Mouse (Mus musculus) left cerebral cortex, postnatal 14 days (tissue): Measurements from ENCODE around the gene Mfap1b. TPM values are rescaled to one million over a fixed set of nuclear protein-coding genes. Genes with fewer than 3 reads are reported as not detected.
"Not testable (repeated sequence)": the region's sequence is repeated elsewhere in the genome, so short reads cannot be mapped to it uniquely, and the experiment has no call there.

Experiments
- DNase-seq, 2 experiments: peaks; one replicate each; pipeline ENCODE4 v3.0.0; 2021 to 2022; ENCODE audit warnings: low spot score in 2 of 2, mixed read lengths in 1 of 2
- intact Hi-C: fragments of 180-260 bp; cut with DNase I; formaldehyde crosslinking; loops from one replicate; pipeline ENCODE4 v1.15.1; 2025
- long read RNA-seq, 2 experiments: library from polyadenylated mRNA; stranded (forward); transcript quantifications; one replicate each; pipeline ENCODE4 v2.0.0; 2021
- total RNA-seq, 2 experiments: library from RNA; stranded (reverse); gene quantifications; 2 replicates each; pipeline ENCODE4 v1.2.3; 2021

The Mfap1b gene
- total RNA-seq, result 10 to 100 TPM; 40.3 to 41.8 TPM
- long read RNA-seq, experiment 1, transcript Mfap1b-201 (7 exons, 3,362 nt), result major isoform, 87 of 105 reads
- long read RNA-seq, experiment 1, partial matches to known transcripts, result 1 of 105 reads
- long read RNA-seq, experiment 1, other reads (novel, unspliced or antisense), result 17 of 105 reads
- long read RNA-seq, experiment 2, transcript Mfap1b-201 (7 exons, 3,362 nt), result major isoform, 78 of 83 reads
- long read RNA-seq, experiment 2, partial matches to known transcripts, result 2 of 83 reads
- long read RNA-seq, experiment 2, other reads (novel, unspliced or antisense), result 3 of 83 reads

- intact Hi-C loops, result loop anchor here (5.0 kb wide), 1 partner anchor 34 kb away; the partner anchor contains the start of genes Mfap1a and Wdr76
- peak; percentile 84 to 88 for DNase-seq
Measured at GRCm38 (mm10) chr2:121473301-121474179, at the start of gene Mfap1b. Mfap1b (minus strand) TSS chr2:121474067.

DNA sequence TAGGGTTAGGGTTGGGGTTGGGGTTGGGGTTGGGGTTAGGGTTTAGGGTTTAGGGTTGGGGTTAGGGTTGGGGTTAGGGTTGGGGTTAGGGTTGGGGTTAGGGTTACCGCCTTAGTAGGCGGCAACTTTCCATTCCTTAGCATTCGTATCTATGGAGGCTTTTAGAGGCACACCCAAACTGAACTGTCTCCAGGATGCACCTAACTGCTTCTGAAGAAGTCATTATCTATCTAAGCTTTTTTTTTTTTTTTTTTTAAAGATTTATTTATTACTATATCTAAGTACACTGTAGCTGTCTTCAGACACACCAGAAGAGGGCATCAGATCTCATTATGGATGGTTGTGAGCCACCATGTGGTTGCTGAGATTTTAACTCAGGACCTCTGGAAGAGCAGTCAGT, 49.0 kb upstream of the Mfap1b start:
- intact Hi-C loops, result not testable (repeated sequence)

GRCm38 (mm10) chr2:121522006-121522405, 48.1 kb upstream of the Mfap1b start:
- intact Hi-C loops, result no loop called here
- DNase-seq, result peak in 1 of 2 experiments; percentile 42

More for the DNA sequence above, 49.0 kb upstream of the Mfap1b start:
- DNase-seq, result not testable (repeated sequence)

GRCm38 (mm10) chr2:121518711-121519110, 44.8 kb upstream of the Mfap1b start:
- not testable (repeated sequence) for DNase-seq

GRCm38 (mm10) chr2:121518106-121518505, 44.2 kb upstream of the Mfap1b start:
- DNase-seq, result no peak
- intact Hi-C loops, result no loop called here

More at GRCm38 (mm10) chr2:121518711-121519110, 44.8 kb upstream of the Mfap1b start:
- intact Hi-C loops, result not testable (repeated sequence)

- intact Hi-C loops, result no loop called here
Measured at GRCm38 (mm10) chr2:121514211-121514610, 40.3 kb upstream of the Mfap1b start.

DNA sequence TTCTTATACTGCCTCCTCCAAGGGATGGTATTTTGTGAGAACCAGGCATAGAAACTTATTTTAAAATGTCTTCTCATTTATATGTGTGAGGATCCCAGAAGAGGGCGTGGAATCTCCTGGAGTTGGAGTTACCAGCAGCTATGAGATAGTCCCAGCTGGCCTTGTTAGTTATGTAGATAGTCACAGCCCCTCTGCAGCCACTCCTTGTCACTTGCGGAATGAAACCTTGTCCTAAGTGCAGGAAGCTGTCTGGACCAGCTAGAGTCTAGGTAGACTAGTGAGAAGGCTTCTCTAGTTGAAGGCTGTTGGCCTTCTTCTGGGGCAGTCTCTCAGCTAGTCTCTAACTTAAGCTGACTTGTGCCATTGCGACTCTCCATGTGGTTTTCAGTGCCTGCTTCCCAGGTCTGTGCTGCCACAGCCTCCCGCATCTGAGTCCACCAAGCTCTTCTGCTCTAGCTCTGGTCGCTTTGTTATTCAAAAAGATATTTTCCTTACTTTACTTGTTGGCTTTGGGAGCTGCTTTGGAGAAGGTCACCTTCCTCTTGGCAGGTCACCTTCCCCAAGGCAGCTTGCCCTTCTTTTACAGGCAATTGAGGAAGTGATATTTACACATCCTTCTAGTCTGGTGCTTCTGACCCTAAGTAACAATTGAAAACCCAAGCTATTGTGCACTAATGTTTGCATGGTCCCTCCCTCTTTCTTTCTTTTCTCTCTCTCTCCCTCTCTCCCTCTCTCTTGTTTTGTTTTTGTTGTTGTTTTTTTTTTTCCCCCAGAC, 39.3 kb upstream of the Mfap1b start:
- intact Hi-C loops, DNase-seq: not testable (repeated sequence)

More at GRCm38 (mm10) chr2:121514211-121514610, 40.3 kb upstream of the Mfap1b start:
- DNase-seq, result no peak

DNA sequence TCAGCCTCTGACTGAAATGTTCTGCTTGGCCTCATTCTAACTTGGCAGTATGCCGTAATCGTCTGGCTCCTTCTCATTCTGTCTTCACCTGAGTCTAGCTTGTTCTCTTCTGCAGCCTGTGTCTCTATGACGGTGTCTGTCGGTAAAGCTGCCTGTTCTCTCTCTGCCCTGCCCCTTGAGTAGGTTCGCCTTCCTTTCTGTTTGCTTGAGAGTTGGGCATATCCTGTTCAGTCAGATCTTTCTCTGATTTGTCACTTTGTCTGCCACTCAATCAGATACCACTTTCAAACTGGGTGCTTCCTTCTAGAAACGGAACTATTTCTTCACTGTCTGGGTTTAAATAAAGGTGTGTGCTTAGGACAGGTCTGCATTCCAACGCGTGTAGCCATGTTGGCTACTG, 37.5 kb upstream of the Mfap1b start:
- no peak for DNase-seq
- intact Hi-C loops, result no loop called here

GRCm38 (mm10) chr2:121509584-121509983, 35.7 kb upstream of the Mfap1b start:
- intact Hi-C loops, result loop anchor here (5.0 kb wide), 1 partner anchor 37 kb away; the partner anchor contains the start of gene Mfap1b

GRCm38 (mm10) chr2:121507951-121508330, 34.1 kb upstream of the Mfap1b start:
- intact Hi-C loops, result loop anchor here (5.0 kb wide), 1 partner anchor 36 kb away; the partner anchor contains the start of gene Mfap1b
- no peak for DNase-seq

More at GRCm38 (mm10) chr2:121509584-121509983, 35.7 kb upstream of the Mfap1b start:
- peak in 1 of 2 experiments; percentile 52 for DNase-seq

DNA sequence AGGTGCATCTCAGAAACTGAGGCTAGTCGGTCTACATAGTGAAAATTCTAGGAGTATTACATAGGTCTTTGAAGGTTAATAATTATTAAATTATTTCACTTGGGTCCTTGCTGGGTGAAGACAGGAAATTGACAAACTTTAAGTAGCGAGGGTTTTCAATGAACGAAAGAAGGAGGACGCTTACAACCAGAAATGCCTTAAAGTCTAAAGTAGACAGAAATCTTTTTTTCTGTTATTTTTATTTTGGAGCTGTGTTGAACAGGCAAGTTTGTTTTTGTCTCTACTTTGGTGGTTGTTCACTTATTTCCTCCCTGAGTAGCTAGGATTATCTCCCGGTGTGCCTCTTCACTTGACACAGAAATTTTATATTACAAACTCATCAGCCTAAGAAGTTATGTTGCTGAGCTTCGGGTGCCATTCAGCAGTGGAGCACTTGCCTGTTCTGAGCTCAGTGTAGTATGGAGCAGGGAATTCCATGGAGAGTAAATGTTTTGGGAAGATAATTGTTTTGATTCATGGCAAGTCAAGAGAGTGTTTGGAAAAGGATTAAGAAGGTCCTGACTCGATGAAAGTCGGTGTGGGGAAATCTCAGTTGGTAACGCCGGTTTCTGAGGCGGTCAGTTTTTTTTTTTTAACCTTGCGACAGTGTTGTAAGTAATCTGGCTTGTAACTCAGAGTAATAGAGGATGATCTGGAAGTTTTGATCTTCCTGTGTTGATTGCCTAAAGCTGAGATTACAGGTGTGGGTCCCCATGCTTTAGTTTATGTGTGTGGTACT, 33.5 kb upstream of the Mfap1b start:
- no peak for DNase-seq
- intact Hi-C loops, result loop anchor here (5.0 kb wide), 1 partner anchor 35 kb away; the partner anchor contains the start of gene Mfap1b

DNA sequence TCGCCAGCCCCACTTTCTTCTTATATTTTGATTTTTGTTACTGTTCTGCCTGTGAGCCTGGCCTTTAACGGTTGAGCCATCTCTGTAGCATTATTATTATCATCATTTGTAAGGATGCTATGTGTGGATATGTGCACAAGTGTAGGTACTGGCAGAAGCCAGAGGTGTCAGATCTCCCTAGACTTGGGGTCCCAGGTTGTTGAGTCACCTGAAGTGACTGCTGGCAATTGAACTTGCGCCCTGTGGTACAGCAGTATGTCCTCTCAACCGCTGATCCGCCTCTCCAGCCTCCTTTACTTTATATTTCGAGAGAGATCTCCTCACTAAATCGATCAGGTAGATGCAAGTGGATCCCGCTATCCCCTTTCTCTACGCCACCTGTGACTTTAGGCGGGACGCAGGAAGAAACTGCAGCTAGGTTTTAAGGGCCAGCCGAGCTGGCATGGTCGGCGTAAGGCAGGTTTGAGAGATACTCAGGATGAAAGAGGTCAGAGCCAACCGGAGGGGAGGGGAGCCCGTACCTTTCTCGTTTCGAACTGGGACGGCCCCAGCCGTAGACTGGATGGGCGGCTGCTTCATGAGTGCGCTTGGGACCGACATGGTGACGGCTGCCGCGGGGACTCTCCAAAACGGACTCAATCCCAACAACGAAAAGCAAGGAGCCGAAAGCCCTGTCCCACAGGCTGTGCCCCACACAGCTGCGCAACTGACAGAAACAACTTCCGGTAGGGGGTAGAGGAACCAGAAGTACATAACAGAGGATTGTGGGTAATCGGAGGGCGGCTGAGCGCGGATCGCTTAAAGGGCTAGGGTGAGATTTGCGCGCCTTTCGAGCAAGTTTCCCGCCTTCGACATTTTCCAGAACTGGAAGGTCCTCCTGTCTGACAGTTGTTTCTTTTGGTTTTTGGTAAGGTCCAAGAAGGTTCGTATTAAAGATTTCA, 32.3 kb upstream of the Mfap1b start, which contains the start of the genes Mfap1a and Wdr76:
Gene Mfap1a (minus strand): TSS at position 724 of the 941 bp plus-strand sequence.
Gene Wdr76 (plus strand): TSS at position 782 of the 941 bp plus-strand sequence.
- intact Hi-C loops, result loop anchor here (5.0 kb wide), 1 partner anchor 34 kb away; the partner anchor contains the start of gene Mfap1b
- peak; percentile 84 to 85 for DNase-seq

DNA sequence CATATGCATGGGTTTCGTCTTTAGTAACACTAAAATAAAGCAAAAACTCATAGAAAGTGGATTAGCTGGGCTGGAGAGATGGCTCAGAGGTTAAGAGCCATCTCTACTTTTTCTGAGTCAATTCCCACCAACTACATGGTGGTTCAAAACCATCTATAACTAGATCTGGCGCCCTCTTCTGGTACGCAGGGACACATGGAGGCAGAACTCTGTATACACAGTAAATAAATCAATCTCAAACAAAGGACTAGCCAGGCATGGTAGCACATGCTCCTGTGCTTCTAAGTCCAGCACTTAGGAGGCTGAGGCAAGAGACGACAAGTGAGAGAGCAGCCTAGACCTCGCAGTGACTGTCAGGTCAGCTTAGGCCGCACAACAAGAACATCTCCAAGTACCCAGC, 27.7 kb upstream of the Mfap1b start:
- intact Hi-C loops, DNase-seq: not testable (repeated sequence)

- DNase-seq, intact Hi-C loops: not testable (repeated sequence)
Measured at GRCm38 (mm10) chr2:121484403-121484802, 10.5 kb upstream of the Mfap1b start.

DNA sequence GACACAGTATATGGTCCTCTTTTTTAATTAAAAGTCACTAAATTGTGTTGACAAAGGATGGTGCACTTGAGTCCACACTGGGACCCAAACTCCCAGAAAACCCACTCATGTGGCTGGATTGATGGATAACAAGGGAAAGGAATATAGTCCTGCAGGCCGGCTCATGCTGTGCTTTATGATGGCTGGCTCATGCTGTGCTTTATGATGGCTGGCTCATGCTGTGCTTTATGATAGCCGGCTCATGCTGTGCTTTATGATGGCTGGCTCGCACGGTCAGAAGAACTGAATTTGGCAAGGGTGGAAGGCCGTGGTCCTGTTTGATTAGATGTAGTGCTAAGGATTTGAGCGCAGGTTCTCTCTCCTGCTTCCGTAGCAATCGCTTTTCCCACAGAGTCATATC, 9.7 kb upstream of the Mfap1b start:
- DNase-seq, result no peak
- intact Hi-C loops, result no loop called here

GRCm38 (mm10) chr2:121480916-121481315, 7.0 kb upstream of the Mfap1b start:
- DNase-seq, intact Hi-C loops: not testable (repeated sequence)

DNA sequence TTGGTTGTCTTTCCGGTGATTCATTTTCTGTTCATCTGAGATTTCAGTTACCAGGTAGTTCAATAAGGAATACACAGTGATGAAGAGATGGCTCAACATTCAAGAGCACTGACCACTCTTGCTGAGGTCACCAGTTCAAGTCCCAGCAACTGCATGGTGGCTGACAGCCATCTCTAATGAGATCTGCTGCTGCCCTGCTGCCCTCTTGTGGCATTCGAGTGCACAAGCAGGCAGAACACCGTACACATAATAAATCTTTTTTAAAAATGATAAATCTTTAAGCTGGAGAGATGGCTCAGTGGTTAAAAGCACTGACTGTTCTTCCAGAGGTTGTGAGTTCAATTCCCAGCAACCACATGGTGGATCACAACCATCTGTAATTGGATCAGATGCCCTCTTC, 6.6 kb upstream of the Mfap1b start:
- DNase-seq, result no peak
- intact Hi-C loops, result no loop called here
